Mouse (Mus musculus) megakaryocyte, embryonic 14.5 days (primary cell): Measurements from ENCODE around the gene Maml2.

ENCODE experiments used
- FLI1 ChIP-seq: IDR thresholded peaks from 2 replicates; pipeline ENCODE4 v1.6.1; 2012; ENCODE audit warnings: low read length, inconsistent platforms, mixed read lengths
- GATA1 ChIP-seq: IDR thresholded peaks from 3 replicates; pipeline ENCODE4 v1.6.1; 2012; ENCODE audit warnings: mixed read lengths, low read length, inconsistent platforms, borderline replicate concordance

GRCm38 (mm10) chr9:13707066-13707555 is 409.4 kb downstream of the Maml2 start:
- TF ChIP-seq GATA1 (no peak), FLI1 (no peak)
